Mouse (Mus musculus): ENCODE measurements at regions not wholly inside any gene's neighbourhood (a gene's known extent, or its start where the extent isn't known, plus 50 kb on each side); places are given as distances from the start of the nearest gene placed in this dataset.

GRCm38 (mm10) chr13:119309238-119309637 lies 119.2 kb upstream of the Paip1 start:
- 84% methylated on average over 1 of the region's 1 CpGs for WGBS
- Histone ChIP-seq H3K27ac (no peak overlapping the region), H3K4me1 (replicated peaks) (no peaks in the 10 kb centered on the region), H3K4me2 (no peak overlapping the region), H3K9ac (no peak overlapping the region), H3K9me3 (no peaks in the 10 kb centered on the region), H3K36me3 (no peaks in the 10 kb centered on the region), H3K4me3 (no peak overlapping the region), H3K27me3 (no peaks in the 10 kb centered on the region)
- ATAC-seq (ENCODE audit: low FRiP score), result no peak

- Histone ChIP-seq H3K9me3 (no peaks in the 10 kb centered on the region), H3K4me3 (no peak overlapping the region), H3K4me2 (no peak overlapping the region), H3K27me3 (no peaks in the 10 kb centered on the region), H3K9ac (no peak overlapping the region), H3K27ac (no peak overlapping the region), H3K4me1 (replicated peaks) (no peaks in the 10 kb centered on the region), H3K36me3 (no peaks in the 10 kb centered on the region)
- WGBS, result 88% methylated on average over 3 of the region's 3 CpGs
- ATAC-seq (ENCODE audit: low FRiP score), result no peak
These were observed 118.4 kb upstream of the Paip1 start for GRCm38 (mm10) chr13:119310013-119310412.

GRCm38 (mm10) chr13:119314356-119314755 lies 114.0 kb upstream of the Paip1 start:
- no peaks in the 10 kb centered on the region for H3K27me3 ChIP-seq
- no peaks in the 10 kb centered on the region for H3K4me1 ChIP-seq (replicated peaks)
- ATAC-seq (ENCODE audit: low FRiP score), result no peak
- H3K4me2 ChIP-seq, result no peak overlapping the region
- no peak overlapping the region for H3K27ac ChIP-seq
- H3K9me3 ChIP-seq, result no peaks in the 10 kb centered on the region
- no peak overlapping the region for H3K4me3 ChIP-seq
- no peak overlapping the region for H3K9ac ChIP-seq
- WGBS, result 85% methylated on average over 3 of the region's 3 CpGs
- H3K36me3 ChIP-seq, result no peaks in the 10 kb centered on the region

- no peak overlapping the region for H3K9ac ChIP-seq
- no peak overlapping the region for H3K4me2 ChIP-seq
- H3K4me1 ChIP-seq (replicated peaks), result no peaks in the 10 kb centered on the region
- no peaks in the 10 kb centered on the region for H3K27me3 ChIP-seq
- WGBS, result 93% methylated on average over 1 of the region's 1 CpGs
- ATAC-seq (ENCODE audit: low FRiP score), result no peak
- H3K36me3 ChIP-seq, result no peaks in the 10 kb centered on the region
- no peaks in the 10 kb centered on the region for H3K9me3 ChIP-seq
- no peak overlapping the region for H3K4me3 ChIP-seq
- no peak overlapping the region for H3K27ac ChIP-seq
These were observed 110.0 kb upstream of the Paip1 start for GRCm38 (mm10) chr13:119318358-119318757.

- no peak for ATAC-seq (ENCODE audit: low FRiP score)
- Histone ChIP-seq H3K4me3 (no peak overlapping the region), H3K4me1 (replicated peaks) (no peaks in the 10 kb centered on the region), H3K9ac (no peak overlapping the region), H3K4me2 (no peak overlapping the region), H3K27ac (no peak overlapping the region), H3K36me3 (no peaks in the 10 kb centered on the region), H3K27me3 (no peaks in the 10 kb centered on the region), H3K9me3 (no peaks in the 10 kb centered on the region)
- WGBS, result 91% methylated on average over 2 of the region's 2 CpGs
These were observed 102.9 kb upstream of the Paip1 start for GRCm38 (mm10) chr13:119325510-119325909.

GRCm38 (mm10) chr13:119326877-119327625 lies 101.3 kb upstream of the Paip1 start:
- H3K4me3 ChIP-seq, result no peak overlapping the region
- no peaks in the 10 kb centered on the region for H3K9me3 ChIP-seq
- 86% methylated on average over 5 of the region's 5 CpGs for WGBS
- H3K36me3 ChIP-seq, result no peaks in the 10 kb centered on the region
- no peak overlapping the region for H3K9ac ChIP-seq
- no peak overlapping the region for H3K27ac ChIP-seq
- H3K4me2 ChIP-seq, result no peak overlapping the region
- no peaks in the 10 kb centered on the region for H3K27me3 ChIP-seq
- no peaks in the 10 kb centered on the region for H3K4me1 ChIP-seq (replicated peaks)
- no peak for ATAC-seq (ENCODE audit: low FRiP score)

- Histone ChIP-seq H3K36me3 (no peaks in the 10 kb centered on the region), H3K9ac (no peak overlapping the region), H3K9me3 (no peaks in the 10 kb centered on the region), H3K4me2 (no peak overlapping the region), H3K4me3 (no peak overlapping the region), H3K27me3 (no peaks in the 10 kb centered on the region), H3K27ac (no peak overlapping the region), H3K4me1 (replicated peaks) (no peaks in the 10 kb centered on the region)
- WGBS, result 92% methylated on average over 4 of the region's 4 CpGs
- ATAC-seq (ENCODE audit: low FRiP score), result no peak
These were observed 99.7 kb upstream of the Paip1 start for GRCm38 (mm10) chr13:119328731-119329130.

GRCm38 (mm10) chr13:119331815-119332214 lies 96.6 kb upstream of the Paip1 start:
- H3K9ac ChIP-seq, result no peak overlapping the region
- no peaks in the 10 kb centered on the region for H3K4me1 ChIP-seq (replicated peaks)
- no peak overlapping the region for H3K4me3 ChIP-seq
- H3K9me3 ChIP-seq, result no peaks in the 10 kb centered on the region
- ATAC-seq (ENCODE audit: low FRiP score), result no peak
- no peak overlapping the region for H3K27ac ChIP-seq
- no peaks in the 10 kb centered on the region for H3K27me3 ChIP-seq
- H3K4me2 ChIP-seq, result no peak overlapping the region
- 94% methylated on average over 3 of the region's 3 CpGs for WGBS
- H3K36me3 ChIP-seq, result peaks cover 17% of the 10 kb centered on the region

GRCm38 (mm10) chr13:119333915-119334314 lies 94.5 kb upstream of the Paip1 start:
- Histone ChIP-seq H3K27me3 (no peaks in the 10 kb centered on the region), H3K4me1 (replicated peaks) (no peaks in the 10 kb centered on the region), H3K4me2 (no peak overlapping the region), H3K9me3 (no peaks in the 10 kb centered on the region), H3K36me3 (peaks cover 28% of the 10 kb centered on the region), H3K9ac (no peak overlapping the region), H3K27ac (no peak overlapping the region), H3K4me3 (no peak overlapping the region)
- 89% methylated on average over 6 of the region's 6 CpGs for WGBS
- ATAC-seq (ENCODE audit: low FRiP score), result no peak

GRCm38 (mm10) chr13:119337861-119338260 lies 90.5 kb upstream of the Paip1 start:
- H3K9ac ChIP-seq, result no peak overlapping the region
- H3K4me2 ChIP-seq, result no peak overlapping the region
- H3K27ac ChIP-seq, result no peak overlapping the region
- no peaks in the 10 kb centered on the region for H3K27me3 ChIP-seq
- WGBS, result 87% methylated on average over 5 of the region's 5 CpGs
- H3K4me1 ChIP-seq (replicated peaks), result no peaks in the 10 kb centered on the region
- H3K4me3 ChIP-seq, result no peak overlapping the region
- H3K9me3 ChIP-seq, result no peaks in the 10 kb centered on the region
- peaks cover 28% of the 10 kb centered on the region for H3K36me3 ChIP-seq
- ATAC-seq (ENCODE audit: low FRiP score), result no peak

- H3K9me3 ChIP-seq, result no peaks in the 10 kb centered on the region
- ATAC-seq (ENCODE audit: low FRiP score), result no peak
- WGBS, result 85% methylated on average over 5 of the region's 5 CpGs
- H3K27ac ChIP-seq, result no peak overlapping the region
- no peaks in the 10 kb centered on the region for H3K27me3 ChIP-seq
- H3K4me3 ChIP-seq, result no peak overlapping the region
- peaks cover 28% of the 10 kb centered on the region for H3K36me3 ChIP-seq
- no peaks in the 10 kb centered on the region for H3K4me1 ChIP-seq (replicated peaks)
- H3K9ac ChIP-seq, result no peak overlapping the region
- H3K4me2 ChIP-seq, result no peak overlapping the region
These were observed 89.4 kb upstream of the Paip1 start for GRCm38 (mm10) chr13:119339016-119339415.

GRCm38 (mm10) chr13:119339762-119340161 lies 88.6 kb upstream of the Paip1 start:
- 97% methylated on average over 11 of the region's 11 CpGs for WGBS
- Histone ChIP-seq H3K4me2 (no peak overlapping the region), H3K9me3 (no peaks in the 10 kb centered on the region), H3K27me3 (no peaks in the 10 kb centered on the region), H3K4me3 (no peak overlapping the region), H3K4me1 (replicated peaks) (no peaks in the 10 kb centered on the region), H3K36me3 (peaks cover 28% of the 10 kb centered on the region), H3K27ac (no peak overlapping the region), H3K9ac (no peak overlapping the region)
- ATAC-seq (ENCODE audit: low FRiP score), result no peak

GRCm38 (mm10) chr13:119341833-119342232 lies 86.6 kb upstream of the Paip1 start:
- Histone ChIP-seq H3K36me3 (peaks cover 11% of the 10 kb centered on the region), H3K4me3 (no peak overlapping the region), H3K27me3 (no peaks in the 10 kb centered on the region), H3K4me1 (replicated peaks) (no peaks in the 10 kb centered on the region), H3K9ac (no peak overlapping the region), H3K9me3 (no peaks in the 10 kb centered on the region), H3K4me2 (no peak overlapping the region), H3K27ac (no peak overlapping the region)
- ATAC-seq (ENCODE audit: low FRiP score), result no peak
- 49% methylated on average over 2 of the region's 2 CpGs for WGBS

Data from hindbrain, embryonic 13.5 days (tissue).